Mouse (Mus musculus) forebrain, embryonic 15.5 days (tissue): ENCODE measurements around the gene Slc22a8. TPM values are rescaled to one million over a fixed set of nuclear protein-coding genes. Genes with fewer than 3 reads are reported as not detected.

Experiments used
- ATAC-seq: fragments of 200-750 bp; cut with Nextera tagmentation; replicated peaks from 2 replicates; pipeline ENCODE4 v1.8.0; 2017; ENCODE audit warnings: mild to moderate bottlenecking, moderate TSS enrichment, moderate library complexity
- H3K27ac ChIP-seq: fragments of 300-500 bp; sonication (generic); replicated peaks from 2 replicates; pipeline ENCODE4 v1.5.1; 2015; ENCODE audit warnings: mild to moderate bottlenecking, inconsistent platforms
- H3K27me3 ChIP-seq: fragments of 300-500 bp; sonication (generic); 2 replicates; pipeline ENCODE4 v1.6.1; 2015; ENCODE audit warnings: inconsistent platforms
- H3K36me3 ChIP-seq: fragments of 300-500 bp; sonication (generic); 2 replicates; pipeline ENCODE4 v1.6.1; 2015; ENCODE audit warnings: mild to moderate bottlenecking, inconsistent platforms
- H3K4me1 ChIP-seq: fragments of 300-500 bp; sonication (generic); 2 replicates; pipeline ENCODE4 v1.6.1; 2015; ENCODE audit warnings: inconsistent platforms
- H3K4me2 ChIP-seq: fragments of 300-500 bp; sonication (generic); replicated peaks from 2 replicates; pipeline ENCODE4 v1.6.1; 2015; ENCODE audit warnings: mild to moderate bottlenecking, inconsistent platforms
- H3K4me3 ChIP-seq: fragments of 300-500 bp; sonication (generic); 2 replicates; pipeline ENCODE4 v1.5.1; 2015; ENCODE audit warnings: mild to moderate bottlenecking, inconsistent platforms
- H3K9ac ChIP-seq: fragments of 300-500 bp; sonication (generic); replicated peaks from 2 replicates; pipeline ENCODE4 v1.6.1; 2015; ENCODE audit warnings: mild to moderate bottlenecking, inconsistent platforms
- H3K9me3 ChIP-seq: fragments of 300-500 bp; sonication (generic); 2 replicates; pipeline ENCODE4 v1.6.1; 2016; ENCODE audit warnings: inconsistent platforms
- WGBS: fragments of 180-500 bp; shearing (Covaris S2); methylation state at CpG from one replicate; pipeline ENCODE4 v1.1.7; 2015; ENCODE audit warnings: mixed read lengths; 5-methylcytosine and 5-hydroxymethylcytosine counted together
- polyA plus RNA-seq: library from polyadenylated mRNA; unstranded; fragments of >200 nt; fragmentation: Nextera tagmentation; extraction: Ambion mirVana; gene quantifications from 2 replicates; pipeline ENCODE4 v1.2.1, GENCODE M21; 2015

Gene Slc22a8
- polyA plus RNA-seq, 1 experiment from 2014 or later, result 6.1 TPM

DNA sequence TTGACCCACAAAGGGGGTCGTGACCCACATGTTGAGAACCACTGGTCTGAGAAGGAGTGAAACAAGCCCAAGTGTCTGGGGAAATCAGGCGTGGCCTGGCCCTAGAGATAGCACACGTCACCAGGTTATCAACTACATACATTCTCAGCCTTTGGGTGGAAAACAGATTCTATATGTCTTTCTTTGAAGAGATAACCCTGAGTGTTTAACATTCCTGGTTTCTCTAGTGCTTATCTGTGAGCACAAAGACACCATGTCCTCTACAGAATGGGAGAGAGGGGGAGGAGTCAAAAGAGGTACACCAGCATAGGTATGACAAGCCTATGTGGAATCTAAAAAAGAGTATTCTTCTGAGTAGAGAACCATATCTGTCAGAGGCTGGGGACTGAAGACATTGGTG, 11.9 kb downstream of the Slc22a8 start:
- Histone ChIP-seq H3K27me3 (no peaks in the 10 kb centered on the region), H3K27ac (no peak overlapping the region), H3K4me3 (no peak overlapping the region), H3K4me2 (no peak overlapping the region), H3K9me3 (no peaks in the 10 kb centered on the region), H3K4me1 (no peaks in the 10 kb centered on the region), H3K9ac (no peak overlapping the region), H3K36me3 (no peaks in the 10 kb centered on the region)
- 79% methylated on average over 3 of the region's 3 CpGs for WGBS
- ATAC-seq, result no peak

DNA sequence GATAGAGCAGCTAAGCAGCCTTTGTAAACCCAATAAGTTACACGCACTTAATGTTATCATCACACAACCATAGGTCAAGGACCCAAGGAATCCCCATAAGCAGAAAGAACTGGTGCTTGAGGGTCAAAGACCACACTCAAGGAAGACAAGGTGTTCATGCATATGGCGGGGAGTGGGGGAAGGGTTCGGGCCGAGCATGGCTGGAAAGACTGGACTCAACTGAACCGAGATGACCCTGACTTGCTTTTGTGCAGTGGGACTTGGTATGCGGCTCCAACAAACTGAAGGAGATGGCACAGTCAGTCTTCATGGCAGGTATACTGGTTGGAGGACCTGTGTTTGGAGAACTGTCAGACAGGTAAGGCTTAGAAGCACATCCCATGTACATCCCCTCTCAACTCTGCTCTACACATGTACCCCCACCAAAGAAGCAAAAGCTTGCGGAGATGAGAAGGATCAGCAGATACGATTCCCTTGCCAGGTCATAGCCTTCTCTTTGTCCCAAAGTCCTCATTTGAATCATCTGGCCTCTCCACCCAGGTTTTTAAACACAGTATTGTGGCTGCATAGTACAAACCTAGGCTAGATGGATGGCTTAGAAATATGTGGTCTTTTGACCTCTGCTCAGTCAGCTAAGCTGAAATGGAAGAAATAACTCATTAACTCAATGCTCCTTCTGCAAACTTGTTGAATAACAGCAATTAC, 13.6 kb downstream of the Slc22a8 start:
- H3K4me1 ChIP-seq, result no peaks in the 10 kb centered on the region
- no peaks in the 10 kb centered on the region for H3K36me3 ChIP-seq
- ATAC-seq, result no peak
- H3K9ac ChIP-seq, result no peak overlapping the region
- 96% methylated on average over 8 of the region's 8 CpGs for WGBS
- H3K4me2 ChIP-seq, result no peak overlapping the region
- H3K4me3 ChIP-seq, result no peak overlapping the region
- no peaks in the 10 kb centered on the region for H3K27me3 ChIP-seq
- no peaks in the 10 kb centered on the region for H3K9me3 ChIP-seq
- no peak overlapping the region for H3K27ac ChIP-seq

DNA sequence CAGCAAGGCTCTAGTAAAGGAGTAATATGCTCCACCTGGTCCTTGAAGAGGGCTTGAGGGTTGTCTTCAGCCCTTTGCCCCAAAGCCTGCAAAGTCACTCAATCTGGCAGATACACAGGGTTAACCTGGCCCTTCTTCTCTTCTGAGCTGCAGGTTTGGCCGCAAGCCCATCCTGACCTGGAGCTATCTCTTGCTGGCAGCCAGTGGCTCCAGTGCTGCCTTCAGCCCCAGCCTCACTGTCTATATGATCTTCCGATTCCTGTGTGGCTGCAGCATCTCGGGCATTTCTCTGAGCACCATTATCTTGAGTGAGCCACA, 14.1 kb downstream of the Slc22a8 start:
- H3K4me2 ChIP-seq, result no peak overlapping the region
- H3K9me3 ChIP-seq, result no peaks in the 10 kb centered on the region
- 90% methylated on average over 3 of the region's 3 CpGs for WGBS
- no peak overlapping the region for H3K27ac ChIP-seq
- H3K9ac ChIP-seq, result no peak overlapping the region
- H3K4me3 ChIP-seq, result no peak overlapping the region
- ATAC-seq, result no peak
- H3K4me1 ChIP-seq, result no peaks in the 10 kb centered on the region
- no peaks in the 10 kb centered on the region for H3K36me3 ChIP-seq
- H3K27me3 ChIP-seq, result no peaks in the 10 kb centered on the region

DNA sequence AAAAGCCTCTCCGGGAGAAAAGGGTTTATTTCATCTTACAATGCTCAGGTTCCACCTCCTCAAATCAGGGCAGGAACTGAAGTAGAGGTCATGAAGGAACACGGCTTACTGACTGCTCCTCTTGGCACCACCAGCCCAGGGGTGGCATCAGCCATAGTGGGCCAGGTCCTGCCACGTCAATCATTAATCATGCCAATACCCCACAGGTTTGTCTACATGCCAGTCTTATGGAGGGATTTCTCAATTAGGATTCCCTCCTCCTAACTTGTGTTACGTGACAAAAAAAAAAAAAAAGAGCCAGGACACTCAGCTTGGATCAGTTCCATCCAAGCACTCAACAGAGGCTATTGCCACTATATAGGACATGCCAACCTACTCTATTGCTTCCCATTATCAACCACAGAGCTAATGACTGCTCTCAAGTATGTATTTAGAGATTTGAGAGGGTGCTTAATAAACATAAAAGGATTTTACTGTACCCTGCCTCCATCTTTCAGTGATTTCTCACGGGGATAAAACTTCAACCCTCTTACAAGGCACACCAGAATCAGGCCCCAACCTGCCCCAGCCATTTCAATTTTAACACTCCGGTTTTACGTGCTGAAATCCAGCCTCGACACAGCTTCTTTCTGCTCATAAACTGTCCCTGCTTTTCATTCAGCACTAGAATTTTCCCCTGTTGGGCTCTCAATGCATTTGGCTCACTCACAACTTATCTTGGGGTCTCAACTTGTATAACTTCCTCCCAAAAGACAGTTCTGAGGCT, 20.5 kb downstream of the Slc22a8 start:
- ATAC-seq, result no peak
- Histone ChIP-seq H3K4me3 (no peak overlapping the region), H3K36me3 (no peaks in the 10 kb centered on the region), H3K9me3 (no peaks in the 10 kb centered on the region), H3K27ac (no peak overlapping the region), H3K4me1 (no peaks in the 10 kb centered on the region), H3K27me3 (no peaks in the 10 kb centered on the region), H3K4me2 (no peak overlapping the region), H3K9ac (no peak overlapping the region)
- 75% methylated on average over 8 of the region's 8 CpGs for WGBS

DNA sequence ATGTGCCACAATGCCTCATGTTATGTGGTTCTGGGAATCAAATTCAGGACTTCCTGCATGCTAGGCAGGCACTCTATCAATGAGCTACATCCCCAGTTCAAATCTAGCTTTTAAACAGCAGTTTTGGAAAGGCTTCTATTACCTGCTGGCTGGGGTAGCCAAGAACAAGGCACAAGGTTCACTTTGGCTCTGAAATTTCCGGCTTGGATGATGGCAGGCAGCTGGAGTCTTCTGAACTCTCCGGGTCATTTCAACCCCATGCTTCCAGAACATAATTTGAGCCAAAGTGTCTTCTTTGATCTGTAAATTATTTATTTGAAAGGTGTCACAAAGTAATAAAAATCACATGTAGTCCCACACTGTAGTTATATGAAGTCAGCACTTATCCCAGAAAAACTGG, 22.1 kb downstream of the Slc22a8 start:
- Histone ChIP-seq H3K4me2 (no peak overlapping the region), H3K9ac (no peak overlapping the region)

DNA sequence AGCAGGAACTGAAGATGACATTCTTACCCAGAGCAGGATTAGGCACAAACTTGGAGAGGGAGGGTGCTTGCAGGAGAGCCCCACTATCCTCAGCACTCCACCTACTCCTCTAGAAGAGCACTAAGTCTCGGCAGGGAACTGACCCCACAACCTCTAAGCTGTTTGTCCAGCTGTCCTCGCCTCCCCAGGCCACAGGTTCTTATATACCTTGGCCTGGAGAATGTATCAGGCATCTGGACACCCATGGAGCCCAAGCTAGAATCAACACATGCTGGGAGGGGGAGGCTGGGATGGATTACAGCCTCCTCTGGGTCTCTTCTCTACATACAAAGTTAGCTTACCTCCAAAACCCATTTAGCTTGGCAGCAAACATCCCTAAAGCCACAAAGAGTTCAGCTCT, 23.3 kb downstream of the Slc22a8 start:
- no peaks in the 10 kb centered on the region for H3K27me3 ChIP-seq
- H3K4me2 ChIP-seq, result no peak overlapping the region
- H3K27ac ChIP-seq, result no peak overlapping the region
- 46% methylated on average over 2 of the region's 2 CpGs for WGBS
- no peak for ATAC-seq
- H3K9me3 ChIP-seq, result no peaks in the 10 kb centered on the region
- no peaks in the 10 kb centered on the region for H3K4me1 ChIP-seq
- no peak overlapping the region for H3K4me3 ChIP-seq
- H3K9ac ChIP-seq, result no peak overlapping the region
- no peaks in the 10 kb centered on the region for H3K36me3 ChIP-seq

More for the DNA sequence above, 22.1 kb downstream of the Slc22a8 start:
- Histone ChIP-seq H3K36me3 (no peaks in the 10 kb centered on the region), H3K4me1 (no peaks in the 10 kb centered on the region), H3K27me3 (no peaks in the 10 kb centered on the region), H3K4me3 (no peak overlapping the region), H3K27ac (no peak overlapping the region), H3K9me3 (no peaks in the 10 kb centered on the region)
- whole genome bisulfite sequencing, result 83% methylated on average over 2 of the region's 2 CpGs
- no peak for ATAC-seq

DNA sequence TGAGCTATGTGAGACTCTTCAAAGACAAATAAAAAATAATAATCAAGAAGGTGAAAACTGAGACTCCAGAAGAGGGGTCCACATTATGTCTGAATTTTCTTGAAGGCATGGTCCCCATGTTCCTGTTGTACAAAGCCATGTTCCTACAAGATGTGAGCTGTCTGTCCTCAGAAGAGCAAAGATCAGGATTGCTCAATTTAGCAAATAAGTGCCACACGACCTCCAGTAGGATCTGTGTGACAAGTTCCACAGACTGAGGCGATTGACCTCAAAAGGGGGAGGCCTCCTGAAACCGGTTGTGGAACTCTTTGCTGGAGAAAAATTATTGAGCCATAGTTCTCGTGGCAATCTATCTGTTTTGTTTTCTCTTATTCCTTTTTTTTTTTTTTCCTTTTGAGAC, 25.3 kb downstream of the Slc22a8 start:
- H3K4me3 ChIP-seq, result no peak overlapping the region
- WGBS, result 75% methylated on average over 4 of the region's 4 CpGs
- H3K4me1 ChIP-seq, result no peaks in the 10 kb centered on the region
- no peak overlapping the region for H3K4me2 ChIP-seq
- no peaks in the 10 kb centered on the region for H3K9me3 ChIP-seq
- ATAC-seq, result no peak
- H3K27ac ChIP-seq, result no peak overlapping the region
- H3K36me3 ChIP-seq, result no peaks in the 10 kb centered on the region
- H3K9ac ChIP-seq, result no peak overlapping the region
- H3K27me3 ChIP-seq, result no peaks in the 10 kb centered on the region

DNA sequence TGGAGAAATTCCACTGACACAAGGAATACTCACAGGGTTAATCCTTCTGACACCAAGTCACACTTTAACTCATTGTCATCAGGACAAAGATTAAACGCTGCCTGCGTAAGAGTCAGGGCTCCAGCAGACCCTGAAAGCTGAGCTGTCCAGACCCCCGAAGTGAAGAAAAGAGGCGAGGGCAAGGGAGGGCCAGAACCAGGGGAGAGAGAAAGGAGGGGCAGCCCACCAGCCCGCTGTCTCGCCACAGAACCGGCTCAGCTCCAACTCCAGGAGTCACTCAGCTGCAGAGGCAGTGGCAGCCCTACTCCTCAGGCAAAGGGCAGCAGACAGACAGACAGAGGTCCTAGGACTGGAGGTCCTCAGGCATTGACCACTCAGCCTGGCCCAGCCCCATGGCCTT, 26.9 kb downstream of the Slc22a8 start, which contains the start of gene Slc22a6:
TSS of gene Slc22a6 (plus strand) at position 136 of the 400 bp plus-strand sequence.
- Histone ChIP-seq H3K9ac (no peak within 1 kb of the TSS), H3K4me2 (no peak within 1 kb of the TSS), H3K27ac (no peak within 1 kb of the TSS), H3K9me3 (no peaks in the 10 kb centered on the region), H3K27me3 (no peaks in the 10 kb centered on the region), H3K4me3 (no peak within 1 kb of the TSS), H3K36me3 (no peaks in the 10 kb centered on the region), H3K4me1 (no peaks in the 10 kb centered on the region)
- ATAC-seq, result no peak
- WGBS, result 13% methylated on average over 7 of the region's 7 CpGs

DNA sequence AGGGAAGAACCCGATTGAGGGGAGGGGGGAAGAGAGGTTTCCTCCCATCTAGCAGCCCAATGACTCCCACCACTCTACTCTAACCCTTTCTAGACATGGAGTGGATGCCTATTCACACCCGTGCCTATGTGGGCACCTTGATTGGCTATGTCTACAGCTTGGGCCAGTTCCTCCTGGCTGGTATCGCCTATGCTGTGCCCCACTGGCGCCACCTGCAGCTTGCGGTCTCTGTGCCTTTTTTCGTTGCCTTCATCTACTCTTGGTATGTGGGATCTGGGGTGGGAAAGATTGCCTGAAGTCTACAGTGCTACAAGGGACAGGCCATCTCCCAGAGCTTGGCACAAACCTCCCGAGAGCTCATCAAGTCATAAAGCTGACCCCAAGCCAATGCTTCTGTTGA, 30.0 kb downstream of the Slc22a8 start:
- H3K27me3 ChIP-seq, result no peaks in the 10 kb centered on the region
- no peak overlapping the region for H3K27ac ChIP-seq
- WGBS, result 94% methylated on average over 7 of the region's 7 CpGs
- H3K4me2 ChIP-seq, result no peak overlapping the region
- H3K9me3 ChIP-seq, result no peaks in the 10 kb centered on the region
- no peak for ATAC-seq
- no peaks in the 10 kb centered on the region for H3K36me3 ChIP-seq
- no peak overlapping the region for H3K4me3 ChIP-seq
- H3K9ac ChIP-seq, result no peak overlapping the region
- H3K4me1 ChIP-seq, result no peaks in the 10 kb centered on the region

DNA sequence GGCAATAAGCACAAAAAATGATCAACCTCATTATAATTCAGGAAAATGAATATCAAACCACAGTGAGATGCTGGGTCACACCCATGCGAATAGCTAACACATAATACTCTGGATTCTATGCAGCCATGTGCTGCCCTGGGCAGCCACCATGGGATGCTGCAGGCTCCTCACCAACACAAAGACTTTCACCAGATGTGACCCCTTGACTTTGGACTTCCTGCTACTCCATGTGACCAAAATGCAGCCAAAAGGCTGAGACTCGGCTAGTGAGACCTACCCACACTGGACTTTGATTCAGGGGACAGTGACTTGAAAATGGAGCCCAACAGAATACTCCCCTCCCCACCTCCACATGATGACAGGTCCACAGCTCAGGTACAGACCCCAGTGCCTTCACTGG, 39.2 kb downstream of the Slc22a8 start:
- ATAC-seq, result no peak
- Histone ChIP-seq H3K9me3 (no peaks in the 10 kb centered on the region), H3K4me1 (no peaks in the 10 kb centered on the region), H3K9ac (no peak overlapping the region), H3K4me2 (no peak overlapping the region), H3K36me3 (no peaks in the 10 kb centered on the region), H3K27ac (no peak overlapping the region), H3K27me3 (no peaks in the 10 kb centered on the region), H3K4me3 (no peak overlapping the region)
- 84% methylated on average over 2 of the region's 2 CpGs for WGBS

DNA sequence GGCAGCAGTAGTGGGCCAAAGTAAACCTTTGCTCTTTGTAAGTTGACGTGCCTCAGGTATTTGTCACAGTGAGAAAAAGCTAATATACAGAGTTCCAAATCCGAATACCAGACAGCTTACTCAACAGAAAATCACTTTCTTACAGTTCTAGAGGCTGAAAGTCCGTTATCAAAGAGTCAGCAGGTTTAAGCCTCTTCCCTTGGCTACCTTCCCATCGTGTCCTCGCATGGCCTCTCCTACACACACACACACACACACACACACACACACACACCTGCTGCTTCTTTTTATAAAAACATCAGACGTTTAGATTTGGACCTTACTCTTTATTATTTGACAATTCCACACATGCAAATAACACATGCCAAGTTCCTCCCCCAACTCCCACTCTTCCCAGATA, 39.8 kb downstream of the Slc22a8 start:
- Histone ChIP-seq H3K27me3 (no peaks in the 10 kb centered on the region), H3K27ac (no peak overlapping the region), H3K9ac (no peak overlapping the region), H3K36me3 (no peaks in the 10 kb centered on the region), H3K9me3 (no peaks in the 10 kb centered on the region), H3K4me3 (no peak overlapping the region), H3K4me2 (no peak overlapping the region), H3K4me1 (no peaks in the 10 kb centered on the region)
- ATAC-seq, result no peak
- 76% methylated on average over 6 of the region's 6 CpGs for WGBS

DNA sequence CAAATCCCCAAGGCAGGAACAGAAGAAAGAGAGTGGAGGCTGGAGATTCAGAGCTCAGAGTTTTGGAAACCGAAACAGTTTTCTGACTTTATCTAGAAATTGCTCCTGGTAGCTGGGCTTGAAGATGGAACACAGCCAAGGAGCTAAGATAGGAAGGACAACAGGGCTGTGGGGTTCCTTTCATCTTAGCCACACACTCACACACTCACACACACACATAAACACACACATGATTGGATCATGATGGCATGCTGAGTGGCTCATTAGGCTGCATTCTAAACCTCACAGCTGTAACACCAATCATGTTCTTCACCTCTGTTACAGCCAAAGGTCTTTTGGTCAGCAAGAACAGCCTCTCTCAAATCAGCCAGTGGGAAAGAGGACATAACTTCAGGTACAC, 41.0 kb downstream of the Slc22a8 start:
- ATAC-seq, result no peak

DNA sequence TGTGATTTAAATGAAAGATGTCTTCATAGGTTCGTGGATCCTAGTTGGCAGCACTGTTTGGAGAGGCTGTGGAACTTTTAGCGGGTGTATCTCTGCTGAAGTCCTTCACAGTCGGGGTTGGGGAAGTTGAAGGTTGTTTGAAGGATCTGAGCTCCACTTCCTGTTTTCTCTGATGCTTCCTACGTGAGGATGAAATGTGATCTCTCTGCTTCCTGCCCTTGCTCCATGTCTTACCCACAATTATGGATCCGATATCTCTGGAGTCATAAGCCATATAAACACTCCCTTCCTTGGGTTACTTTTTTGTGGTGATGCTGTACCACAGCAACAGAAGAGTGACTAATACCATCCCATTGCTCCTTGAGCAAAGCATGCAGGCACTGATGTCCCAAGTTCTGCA, 51.0 kb downstream of the Slc22a8 start:
- no peaks in the 10 kb centered on the region for H3K9me3 ChIP-seq
- no peak overlapping the region for H3K4me3 ChIP-seq
- no peak overlapping the region for H3K27ac ChIP-seq
- ATAC-seq, result no peak
- no peaks in the 10 kb centered on the region for H3K4me1 ChIP-seq
- H3K27me3 ChIP-seq, result no peaks in the 10 kb centered on the region
- 76% methylated on average over 5 of the region's 5 CpGs for whole genome bisulfite sequencing
- H3K4me2 ChIP-seq, result no peak overlapping the region
- H3K9ac ChIP-seq, result no peak overlapping the region
- H3K36me3 ChIP-seq, result no peaks in the 10 kb centered on the region

More for the DNA sequence above, 41.0 kb downstream of the Slc22a8 start:
- H3K9ac ChIP-seq, result no peak overlapping the region
- H3K4me2 ChIP-seq, result no peak overlapping the region
- no peaks in the 10 kb centered on the region for H3K9me3 ChIP-seq
- WGBS, result 68% methylated on average over 1 of the region's 1 CpGs
- H3K4me3 ChIP-seq, result no peak overlapping the region
- H3K36me3 ChIP-seq, result no peaks in the 10 kb centered on the region
- H3K27ac ChIP-seq, result no peak overlapping the region
- no peaks in the 10 kb centered on the region for H3K4me1 ChIP-seq
- no peaks in the 10 kb centered on the region for H3K27me3 ChIP-seq
